Mouse (Mus musculus) lung, adult 2 months (tissue): ENCODE data around the gene Soga1.

ENCODE experiments used
- CTCF ChIP-seq: fragments of 200-500 bp; IDR thresholded peaks from 2 replicates; pipeline ENCODE4 v1.5.1; 2011; ENCODE audit warnings: mild to moderate bottlenecking, low read length, control low read depth; ENCODE audit not compliant: insufficient read depth
- POLR2A ChIP-seq: fragments of 200-500 bp; IDR thresholded peaks from 2 replicates; pipeline ENCODE4 v1.6.1; 2011; ENCODE audit warnings: low read depth, mild to moderate bottlenecking, control low read depth, low read length, borderline replicate concordance; ENCODE audit errors: extremely low read depth

DNA sequence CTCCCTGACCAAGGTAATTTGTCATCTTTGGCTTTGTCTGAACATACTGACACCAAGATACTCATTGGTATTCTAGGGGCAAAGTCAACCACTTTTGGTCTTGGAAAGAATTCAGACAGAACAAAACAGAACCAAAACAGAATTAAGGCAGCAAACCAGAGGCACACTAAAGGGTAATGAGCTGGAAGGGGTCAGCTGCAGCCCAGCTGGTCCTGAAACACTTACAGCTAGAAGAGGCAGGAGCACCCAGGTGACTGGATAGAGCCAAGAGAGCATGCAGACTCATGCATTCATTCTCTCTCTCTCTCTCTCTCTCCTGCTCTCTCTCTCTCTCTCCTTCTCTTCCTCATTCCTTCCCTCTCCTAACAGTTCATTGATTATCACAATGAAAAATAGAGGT, 102.3 kb downstream of the Soga1 start:
- TF ChIP-seq CTCF (no peak), POLR2A (no peak)
